Mouse (Mus musculus) intestine, postnatal 0 days (tissue): ENCODE measurements around the gene Ang. TPM values are rescaled to one million over a fixed set of nuclear protein-coding genes. Genes with fewer than 3 reads are reported as not detected.

Source experiments
- ATAC-seq: fragments of 200-750 bp; cut with Nextera tagmentation; 2 replicates; pipeline ENCODE4 v1.8.0; 2017; ENCODE audit warnings: mild to moderate bottlenecking, moderate TSS enrichment, moderate library complexity
- H3K27ac ChIP-seq: fragments of 300-500 bp; sonication (generic); 2 replicates; pipeline ENCODE4 v1.5.1; 2014; ENCODE audit warnings: mild to moderate bottlenecking, low read depth, low read length, moderate library complexity
- H3K27me3 ChIP-seq: fragments of 300-500 bp; sonication (generic); replicated peaks from 2 replicates; pipeline ENCODE4 v1.6.1; 2014; ENCODE audit warnings: low read length, mixed read lengths; ENCODE audit not compliant: control insufficient read depth, insufficient read depth
- H3K36me3 ChIP-seq: fragments of 300-500 bp; sonication (generic); 2 replicates; pipeline ENCODE4 v1.6.1; 2014; ENCODE audit warnings: mild to moderate bottlenecking, moderate library complexity; ENCODE audit not compliant: control insufficient read depth, insufficient read depth
- H3K4me1 ChIP-seq: fragments of 300-500 bp; sonication (generic); replicated peaks from 2 replicates; pipeline ENCODE4 v1.6.1; 2014; ENCODE audit warnings: antibody characterized with exemption, low read length, mixed read lengths; ENCODE audit not compliant: control insufficient read depth, insufficient read depth
- H3K4me2 ChIP-seq: fragments of 300-500 bp; sonication (generic); replicated peaks from 2 replicates; pipeline ENCODE4 v1.6.1; 2014; ENCODE audit warnings: low read depth, mild to moderate bottlenecking, moderate library complexity
- H3K4me3 ChIP-seq: fragments of 300-500 bp; sonication (generic); 2 replicates; pipeline ENCODE4 v1.5.1; 2014; ENCODE audit warnings: low read depth, low read length
- H3K9ac ChIP-seq: fragments of 300-500 bp; sonication (generic); 2 replicates; pipeline ENCODE4 v1.6.1; 2014; ENCODE audit warnings: mild to moderate bottlenecking, low read depth, low read length
- H3K9me3 ChIP-seq: fragments of 300-500 bp; sonication (generic); 2 replicates; pipeline ENCODE4 v1.6.1; 2016; ENCODE audit warnings: mixed run types; ENCODE audit not compliant: control insufficient read depth
- CTCF ChIP-seq: sonication (generic); IDR thresholded peaks from 2 replicates; pipeline ENCODE4 v1.5.1; 2016; ENCODE audit warnings: low read depth, mild to moderate bottlenecking, control low read depth, antibody characterized with exemption, moderate library complexity
- WGBS: fragments of 180-500 bp; shearing (Covaris S2); extraction: QIAGEN DNeasy Blood & Tissue Kit; methylation state at CpG from one replicate; pipeline ENCODE4 v1.1.7; 2014; 5-methylcytosine and 5-hydroxymethylcytosine counted together
- polyA plus RNA-seq: library from polyadenylated mRNA; unstranded; fragments of >200 nt; fragmentation: Nextera tagmentation; extraction: Ambion mirVana; gene quantifications from 2 replicates; pipeline ENCODE4 v1.2.1, GENCODE M21; 2015

The Ang gene
- polyA plus RNA-seq, 1 experiment from 2014 or later, result 114 TPM

DNA sequence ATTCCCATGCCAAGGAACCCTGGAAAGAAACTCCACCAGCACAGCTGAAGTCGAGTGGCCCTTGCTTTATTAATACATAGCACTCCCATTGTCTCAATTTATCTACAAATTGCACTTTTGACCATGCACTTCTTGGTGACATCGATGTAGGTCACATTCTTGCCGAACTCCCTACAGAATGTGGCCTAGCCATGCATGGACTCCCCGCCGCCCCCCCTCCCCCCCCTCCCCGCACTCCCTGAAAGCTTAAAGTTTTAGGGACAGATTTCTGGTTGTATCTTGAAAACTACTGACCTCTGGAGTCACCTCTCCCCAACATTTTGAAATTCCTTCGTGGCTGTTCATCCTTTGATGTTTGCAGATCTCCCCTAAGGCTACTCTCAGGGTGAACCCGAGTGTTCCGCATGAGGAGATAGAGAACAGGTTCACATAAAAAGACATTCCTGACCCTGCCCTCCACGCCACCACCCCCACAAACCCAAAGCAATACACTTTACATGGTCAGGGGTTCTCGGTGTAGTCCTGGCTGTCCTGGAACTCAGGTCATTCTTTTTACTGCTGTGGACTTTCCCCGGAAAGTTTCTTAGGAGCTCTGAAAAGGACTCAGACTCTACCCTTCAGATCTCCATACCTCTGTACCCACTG lies 23.1 kb downstream of the Ang start, which contains the start of gene Eddm3b:
Eddm3b (plus strand) TSS at position 511 of the 645 bp plus-strand sequence.
- Histone ChIP-seq H3K4me3 (no peak within 1 kb of the TSS), H3K4me2 (no peak within 1 kb of the TSS), H3K9ac (no peak within 1 kb of the TSS), H3K9me3 (no peaks in the 10 kb centered on the region), H3K27ac (no peak within 1 kb of the TSS), H3K36me3 (no peaks in the 10 kb centered on the region), H3K27me3 (no peaks in the 10 kb centered on the region), H3K4me1 (no peaks in the 10 kb centered on the region)
- TF ChIP-seq CTCF, result no peak
- ATAC-seq, result no peak
- 51% methylated on average over 12 of the region's 12 CpGs for WGBS

GRCm38 (mm10) chr14:51125684-51126083 lies 34.7 kb downstream of the Ang start:
- Histone ChIP-seq H3K4me3 (no peak overlapping the region), H3K27ac (no peak overlapping the region), H3K9ac (no peak overlapping the region), H3K36me3 (no peaks in the 10 kb centered on the region), H3K4me1 (no peaks in the 10 kb centered on the region), H3K27me3 (no peaks in the 10 kb centered on the region), H3K4me2 (no peak overlapping the region), H3K9me3 (no peaks in the 10 kb centered on the region)
- ATAC-seq, result no peak
- no peak for TF ChIP-seq CTCF
- WGBS, result 85% methylated on average over 6 of the region's 6 CpGs

- TF ChIP-seq CTCF, result no peak
- Histone ChIP-seq H3K27me3 (no peaks in the 10 kb centered on the region), H3K4me1 (no peaks in the 10 kb centered on the region), H3K4me3 (no peak overlapping the region), H3K9ac (no peak overlapping the region), H3K4me2 (no peak overlapping the region), H3K9me3 (no peaks in the 10 kb centered on the region), H3K27ac (no peak overlapping the region), H3K36me3 (no peaks in the 10 kb centered on the region)
- 38% methylated on average over 2 of the region's 2 CpGs for WGBS
- ATAC-seq, result no peak
These were observed 36.8 kb downstream of the Ang start for GRCm38 (mm10) chr14:51127648-51128258.

GRCm38 (mm10) chr14:51128775-51129623 lies 38.0 kb downstream of the Ang start:
- Histone ChIP-seq H3K36me3 (no peaks in the 10 kb centered on the region), H3K27me3 (no peaks in the 10 kb centered on the region), H3K4me1 (no peaks in the 10 kb centered on the region), H3K4me2 (no peak overlapping the region), H3K4me3 (no peak overlapping the region), H3K27ac (no peak overlapping the region), H3K9ac (no peak overlapping the region), H3K9me3 (no peaks in the 10 kb centered on the region)
- no peak for TF ChIP-seq CTCF
- WGBS, result 70% methylated on average over 9 of the region's 9 CpGs
- no peak for ATAC-seq

DNA sequence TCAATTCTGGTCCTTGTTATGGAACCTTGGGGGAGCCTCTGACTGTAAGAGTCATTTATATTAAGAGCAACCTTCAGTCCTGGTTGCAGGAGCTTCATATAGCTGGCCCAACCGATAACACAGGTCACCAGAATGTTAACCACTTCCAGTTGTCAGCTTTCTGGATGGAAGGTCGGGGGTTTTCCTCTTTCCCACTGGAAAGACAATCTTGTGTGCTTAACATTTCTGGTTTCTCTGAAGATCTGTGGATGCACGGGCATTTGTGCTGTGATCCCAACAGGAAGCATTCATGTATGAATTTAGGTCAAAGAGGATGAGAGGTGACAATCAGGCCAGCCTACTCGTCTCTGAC lies 38.6 kb downstream of the Ang start:
- WGBS, result 76% methylated on average over 4 of the region's 4 CpGs

DNA sequence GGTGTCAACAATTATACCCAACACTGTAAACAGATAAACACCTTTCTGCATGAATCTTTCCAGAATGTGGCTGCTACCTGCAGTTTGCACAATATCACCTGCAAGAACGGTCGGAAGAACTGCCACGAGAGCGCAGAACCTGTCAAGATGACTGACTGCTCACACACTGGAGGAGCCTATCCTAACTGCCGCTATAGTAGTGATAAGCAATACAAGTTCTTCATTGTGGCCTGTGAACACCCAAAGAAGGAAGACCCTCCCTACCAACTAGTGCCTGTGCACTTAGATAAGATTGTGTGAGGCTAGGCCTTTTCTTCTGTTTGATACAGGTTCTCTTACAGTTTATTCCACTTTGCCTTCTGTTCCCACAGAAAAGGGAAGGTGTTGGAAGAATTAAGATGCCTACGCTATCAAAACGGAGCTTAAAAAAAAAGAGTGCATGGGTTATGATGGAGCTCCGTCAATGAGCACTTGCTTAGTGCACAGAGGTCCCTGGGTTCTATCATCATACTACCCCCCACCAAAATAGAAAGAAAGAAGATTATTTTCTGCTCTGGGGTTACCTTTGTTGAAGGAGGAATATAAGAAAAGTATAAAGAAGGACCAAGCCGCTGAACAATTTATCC lies 39.5 kb downstream of the Ang start:
- no peak for TF ChIP-seq CTCF
- Histone ChIP-seq H3K27ac (no peak overlapping the region), H3K27me3 (no peaks in the 10 kb centered on the region), H3K4me2 (no peak overlapping the region), H3K36me3 (no peaks in the 10 kb centered on the region), H3K4me1 (no peaks in the 10 kb centered on the region), H3K9ac (no peak overlapping the region), H3K4me3 (no peak overlapping the region), H3K9me3 (no peaks in the 10 kb centered on the region)
- WGBS, result 78% methylated on average over 9 of the region's 9 CpGs
- ATAC-seq, result no peak

More for the DNA sequence above, 38.6 kb downstream of the Ang start:
- no peaks in the 10 kb centered on the region for H3K9me3 ChIP-seq
- no peak overlapping the region for H3K4me2 ChIP-seq
- TF ChIP-seq CTCF, result no peak
- no peak overlapping the region for H3K9ac ChIP-seq
- H3K36me3 ChIP-seq, result no peaks in the 10 kb centered on the region
- H3K4me1 ChIP-seq, result no peaks in the 10 kb centered on the region
- no peak overlapping the region for H3K27ac ChIP-seq
- ATAC-seq, result no peak
- no peak overlapping the region for H3K4me3 ChIP-seq
- H3K27me3 ChIP-seq, result no peaks in the 10 kb centered on the region
